Comparison of ENCODE assay signal across 17 mouse cellular contexts in the genomic region with DNA sequence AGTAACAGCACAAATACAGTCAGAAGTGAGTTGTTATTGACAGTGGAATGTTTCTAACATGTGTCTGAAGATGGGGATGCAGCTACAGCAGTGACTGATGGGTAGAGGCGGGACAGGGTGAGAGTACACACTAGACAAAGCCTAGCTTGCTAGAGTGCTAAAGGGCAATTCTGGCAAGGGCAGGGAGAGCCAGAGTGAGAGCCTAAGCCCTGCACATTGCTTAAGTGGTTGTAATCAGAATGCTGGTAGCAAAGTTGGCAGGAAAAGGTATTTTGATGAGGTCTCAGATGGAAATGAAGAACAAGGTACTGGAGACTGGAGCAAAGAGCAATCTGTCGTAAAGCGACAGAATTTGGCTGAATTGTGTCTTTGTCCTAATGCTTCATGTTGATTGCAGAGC. TPM values are rescaled to one million over a fixed set of nuclear protein-coding genes. Genes with fewer than 3 reads are reported as not detected.
A peak's percentile ranks its signal among the peaks of the same experiment; 100 is the strongest.
DNase-seq lines count a peak whose midpoint lies in the region; ATAC-seq lines count a peak whose summit lies in the region.
"Had no signal": no experiment of that assay in that cellular context is flagged by ENCODE, and none has a peak within 500 bp of the region (broad histone marks: within the 10 kb centered on the region; RNA-seq: fewer than 3 reads in every experiment).

No protein-coding gene starts in this region.

- peaks cover 15% of the 10 kb centered on the region for H3K4me1 ChIP-seq in intestine, embryonic 16.5 days (ENCODE audit: control insufficient read depth, insufficient read depth, low read length)
- no peaks in the 10 kb centered on the region for H3K4me1 ChIP-seq in intestine, embryonic 15.5 days (replicated peaks)

- WGBS in intestine, embryonic 16.5 days: 81% methylated on average over 3 of the region's 3 CpGs
- WGBS in intestine, embryonic 15.5 days: 77% methylated on average over 3 of the region's 3 CpGs

- no peak overlapping the region for H3K4me2 ChIP-seq in intestine, embryonic 16.5 days (ENCODE audit: low read depth, low read length)
- no peak overlapping the region for H3K4me2 ChIP-seq in intestine, embryonic 15.5 days (replicated peaks)
- H3K4me2 ChIP-seq: embryonic facial prominence, embryonic 13.5 days; heart, embryonic 12.5 days; hindbrain, embryonic 14.5 days had no signal

- H3K9me3 ChIP-seq in intestine, embryonic 16.5 days (ENCODE audit: control insufficient read depth, low read length): no peaks in the 10 kb centered on the region
- H3K9me3 ChIP-seq in intestine, embryonic 15.5 days: no peaks in the 10 kb centered on the region
- H3K9me3 ChIP-seq: embryonic facial prominence, embryonic 13.5 days; heart, embryonic 12.5 days had no signal

- H3K27me3 ChIP-seq in intestine, embryonic 16.5 days (replicated peaks; ENCODE audit: control insufficient read depth, insufficient read depth, low read length): no peaks in the 10 kb centered on the region
- H3K27me3 ChIP-seq in intestine, embryonic 15.5 days (replicated peaks): no peaks in the 10 kb centered on the region
- H3K27me3 ChIP-seq: embryonic facial prominence, embryonic 13.5 days; heart, embryonic 12.5 days had no signal

- H3K4me3 ChIP-seq in intestine, embryonic 16.5 days (ENCODE audit: low read length): no peak overlapping the region
- no peak overlapping the region for H3K4me3 ChIP-seq in intestine, embryonic 15.5 days (replicated peaks)
- H3K4me3 ChIP-seq: embryonic facial prominence, embryonic 13.5 days; heart, embryonic 12.5 days had no signal

- no peaks in the 10 kb centered on the region for H3K36me3 ChIP-seq in intestine, embryonic 16.5 days (ENCODE audit: control insufficient read depth, insufficient read depth, low read length)
- no peaks in the 10 kb centered on the region for H3K36me3 ChIP-seq in intestine, embryonic 15.5 days
- H3K36me3 ChIP-seq: embryonic facial prominence, embryonic 13.5 days; heart, embryonic 12.5 days had no signal

- H3K9ac ChIP-seq in intestine, embryonic 16.5 days (ENCODE audit: low read depth, low read length): no peak overlapping the region
- H3K9ac ChIP-seq in intestine, embryonic 15.5 days: no peak overlapping the region
- H3K9ac ChIP-seq: embryonic facial prominence, embryonic 13.5 days; heart, embryonic 12.5 days; hindbrain, embryonic 14.5 days had no signal

- peak; percentile 36 for DNase-seq in adrenal gland, postnatal 14 days
- DNase-seq in adrenal gland, postnatal 25 days: no peak
- DNase-seq in lung, postnatal 25 days (ENCODE audit: low spot score): peak; percentile 24
- no peak for DNase-seq in lung, postnatal 10 days
- peak; percentile 57 to 84 for DNase-seq in kidney, postnatal 36 days
- no peak for DNase-seq in retina, postnatal 1 day
- DNase-seq: cerebellum, adult 2 months; gastrocnemius, postnatal 14 days; layer of hippocampus, postnatal 36 days; left cerebral cortex, postnatal 4 days; right cerebral cortex, postnatal 4 days had no signal

- no peak overlapping the region for H3K27ac ChIP-seq in intestine, embryonic 16.5 days (ENCODE audit: low read length)
- no peak overlapping the region for H3K27ac ChIP-seq in intestine, embryonic 15.5 days
- H3K27ac ChIP-seq: embryonic facial prominence, embryonic 13.5 days; hindbrain, embryonic 14.5 days; kidney, postnatal 0 days had no signal

- 0 out of 2 replicates have a peak, but pooled peaks have one; percentile 35 for ATAC-seq in intestine, embryonic 16.5 days
- ATAC-seq in intestine, embryonic 15.5 days: no peak

RNA-seq across cellular contexts. Expression of gene Slc16a1, which starts 26.5 kb away (rescaled TPM):
- total RNA-seq in adrenal gland, postnatal 14 days (2021): 77.1 and 104 TPM in 2 replicates
- total RNA-seq in adrenal gland, postnatal 25 days (2021): 26.1 and 31.4 TPM in 2 replicates
- 48.3 and 48.8 TPM in 2 replicates for polyA plus RNA-seq in intestine, embryonic 16.5 days (2015; fragmentation: Nextera tagmentation; extraction: Ambion mirVana)
- polyA plus RNA-seq in intestine, embryonic 15.5 days (2015; fragmentation: Nextera tagmentation; extraction: Ambion mirVana): 45.7 and 50.0 TPM in 2 replicates

Comparison
In these comparisons a context has a peak if more than half of its experiments do, and no peak if none do; other contexts are left out.
1. DNase-seq: peak in adrenal gland, postnatal 14 days (single experiment), lung, postnatal 25 days (single experiment) and kidney, postnatal 36 days (2 of 2); none in adrenal gland, postnatal 25 days (single experiment), lung, postnatal 10 days (single experiment) and retina, postnatal 1 day (single experiment).